Mouse (Mus musculus) megakaryocyte, embryonic 14.5 days (primary cell): Measurements from ENCODE around the gene Cc2d2a.

ENCODE experiments used
- FLI1 ChIP-seq: IDR thresholded peaks from 2 replicates; pipeline ENCODE4 v1.6.1; 2012; ENCODE audit warnings: low read length, inconsistent platforms, mixed read lengths
- GATA1 ChIP-seq: IDR thresholded peaks from 3 replicates; pipeline ENCODE4 v1.6.1; 2012; ENCODE audit warnings: mixed read lengths, low read length, inconsistent platforms, borderline replicate concordance

GRCm38 (mm10) chr5:43776407-43776806 lies 114.3 kb downstream of the Cc2d2a start:
- TF ChIP-seq GATA1 (no peak), FLI1 (no peak)
